Mouse (Mus musculus) midbrain, embryonic 11.5 days (tissue): ENCODE results near the gene Acot5. TPM values are rescaled to one million over a fixed set of nuclear protein-coding genes. Genes with fewer than 3 reads are reported as not detected.
A peak's percentile ranks its signal among the peaks of the same experiment; 100 is the strongest.
"Not testable (repeated sequence)": the region's sequence is repeated elsewhere in the genome, so short reads cannot be mapped to it uniquely, and the experiment has no call there.

Experiments used
- ATAC-seq: fragments of 200-750 bp; cut with Nextera tagmentation; 2 replicates; pipeline ENCODE4 v1.8.0; 2017; ENCODE audit warnings: moderate TSS enrichment, moderate library complexity; ENCODE audit not compliant: low FRiP score
- DNase-seq: peaks from one replicate; pipeline ENCODE4 v3.0.0; 2015; ENCODE audit warnings: low spot score; ENCODE audit errors: missing footprints
- H3K27ac ChIP-seq: fragments of 300-500 bp; sonication (generic); 2 replicates; pipeline ENCODE4 v1.5.1; 2014; ENCODE audit warnings: low read depth, low read length
- H3K27me3 ChIP-seq: fragments of 300-500 bp; sonication (generic); 2 replicates; pipeline ENCODE4 v1.6.1; 2014; ENCODE audit warnings: mild to moderate bottlenecking, low read length, moderate library complexity, mixed read lengths; ENCODE audit not compliant: control insufficient read depth, insufficient read depth
- H3K36me3 ChIP-seq: fragments of 300-500 bp; sonication (generic); 2 replicates; pipeline ENCODE4 v1.6.1; 2014; ENCODE audit warnings: mild to moderate bottlenecking, low read length, moderate library complexity, mixed read lengths; ENCODE audit not compliant: control insufficient read depth, insufficient read depth
- H3K4me1 ChIP-seq: fragments of 300-500 bp; sonication (generic); 2 replicates; pipeline ENCODE4 v1.6.1; 2014; ENCODE audit warnings: low read length; ENCODE audit not compliant: control insufficient read depth, insufficient read depth
- H3K4me2 ChIP-seq: fragments of 300-500 bp; sonication (generic); 2 replicates; pipeline ENCODE4 v1.6.1; 2014; ENCODE audit warnings: mild to moderate bottlenecking, moderate library complexity
- H3K4me3 ChIP-seq: fragments of 300-500 bp; sonication (generic); 2 replicates; pipeline ENCODE4 v1.5.1; 2014; ENCODE audit warnings: low read depth, low read length
- H3K9ac ChIP-seq: fragments of 300-500 bp; sonication (generic); 2 replicates; pipeline ENCODE4 v1.6.1; 2014; ENCODE audit warnings: low read length
- H3K9me3 ChIP-seq: fragments of 300-500 bp; sonication (generic); 2 replicates; pipeline ENCODE4 v1.6.1; 2016; ENCODE audit warnings: low read length; ENCODE audit not compliant: control insufficient read depth
- WGBS: fragments of 180-500 bp; shearing (Covaris S2); extraction: QIAGEN DNeasy Blood & Tissue Kit; methylation state at CpG from one replicate; pipeline ENCODE4 v1.1.7; 2014; 5-methylcytosine and 5-hydroxymethylcytosine counted together
- polyA plus RNA-seq: library from polyadenylated mRNA; unstranded; fragments of >200 nt; fragmentation: Nextera tagmentation; extraction: Ambion mirVana; gene quantifications from 2 replicates; pipeline ENCODE4 v1.2.1, GENCODE M21; 2014

Gene Acot5
- polyA plus RNA-seq, 1 experiment from 2014 or later, result not detected

- peak; percentile 69 for ATAC-seq
- 2% methylated on average over 73 of the region's 80 CpGs for WGBS
- H3K4me1 ChIP-seq, H3K27ac ChIP-seq, H3K9me3 ChIP-seq, H3K27me3 ChIP-seq, H3K36me3 ChIP-seq: not testable (repeated sequence)
- DNase-seq, result peak; percentile 95
- Histone ChIP-seq H3K4me2 (peak within 1 kb of the TSS; percentile 78), H3K9ac (peak within 1 kb of the TSS; percentile 75), H3K4me3 (peak within 1 kb of the TSS; percentile 45)
Measured at GRCm38 (mm10) chr12:84100604-84101492, 31.7 kb downstream of the Acot5 start, which contains the start of gene Acot6. Gene Acot6 (plus strand): TSS chr12:84100654.

- ATAC-seq (no peak), DNase-seq (peak; percentile 88)
- no peaks in the 10 kb centered on the region for H3K4me1 ChIP-seq
- H3K9me3 ChIP-seq, result no peaks in the 10 kb centered on the region
- H3K36me3 ChIP-seq, result no peaks in the 10 kb centered on the region
- H3K4me2 ChIP-seq, result peak overlapping the region; percentile 78
- peak overlapping the region; percentile 45; the same call in 1 of the 2 replicates for H3K4me3 ChIP-seq
- H3K27me3 ChIP-seq, result no peaks in the 10 kb centered on the region
- H3K27ac ChIP-seq, result no peak overlapping the region
- no peak overlapping the region for H3K9ac ChIP-seq
- WGBS, result 69% methylated on average over 2 of the region's 2 CpGs
Measured at GRCm38 (mm10) chr12:84101493-84101845, 32.3 kb downstream of the Acot5 start.

- Histone ChIP-seq H3K4me3 (no peak overlapping the region), H3K27ac (no peak overlapping the region), H3K9ac (no peak overlapping the region), H3K4me2 (no peak overlapping the region), H3K27me3 (no peaks in the 10 kb centered on the region), H3K9me3 (no peaks in the 10 kb centered on the region), H3K4me1 (no peaks in the 10 kb centered on the region), H3K36me3 (no peaks in the 10 kb centered on the region)
- ATAC-seq, result no peak
- no peak for DNase-seq
- WGBS, result 83% methylated on average over 3 of the region's 3 CpGs
Measured at GRCm38 (mm10) chr12:84107012-84107411, 37.9 kb downstream of the Acot5 start.

- no peaks in the 10 kb centered on the region for H3K9me3 ChIP-seq
- no peak overlapping the region for H3K9ac ChIP-seq
- no peak overlapping the region for H3K4me2 ChIP-seq
- H3K27me3 ChIP-seq, result no peaks in the 10 kb centered on the region
- H3K4me1 ChIP-seq, result no peaks in the 10 kb centered on the region
- H3K4me3 ChIP-seq, result no peak overlapping the region
- 64% methylated on average over 1 of the region's 1 CpGs for WGBS
- no peaks in the 10 kb centered on the region for H3K36me3 ChIP-seq
- DNase-seq (peak; percentile 79), ATAC-seq (no peak)
- no peak overlapping the region for H3K27ac ChIP-seq
Measured at GRCm38 (mm10) chr12:84107692-84108091, 38.6 kb downstream of the Acot5 start.

GRCm38 (mm10) chr12:84109924-84110323 is 40.8 kb downstream of the Acot5 start:
- Histone ChIP-seq H3K4me1 (peaks cover 2% of the 10 kb centered on the region), H3K27me3 (no peaks in the 10 kb centered on the region), H3K4me2 (no peak overlapping the region), H3K36me3 (no peaks in the 10 kb centered on the region), H3K9ac (no peak overlapping the region), H3K9me3 (no peaks in the 10 kb centered on the region), H3K27ac (no peak overlapping the region), H3K4me3 (no peak overlapping the region)
- ATAC-seq (no peak), DNase-seq (no peak)
- WGBS, result 68% methylated on average over 1 of the region's 1 CpGs

GRCm38 (mm10) chr12:84110814-84111213 is 41.7 kb downstream of the Acot5 start:
- Histone ChIP-seq H3K4me1 (peaks cover 3% of the 10 kb centered on the region), H3K9me3 (no peaks in the 10 kb centered on the region), H3K36me3 (no peaks in the 10 kb centered on the region), H3K4me3 (no peak overlapping the region), H3K27ac (no peak overlapping the region), H3K9ac (no peak overlapping the region), H3K27me3 (no peaks in the 10 kb centered on the region), H3K4me2 (no peak overlapping the region)
- no peak for ATAC-seq
- WGBS, result 89% methylated on average over 4 of the region's 4 CpGs
- no peak for DNase-seq

- H3K9me3 ChIP-seq, result no peaks in the 10 kb centered on the region
- DNase-seq, result no peak
- 50% methylated on average over 6 of the region's 6 CpGs for WGBS
Measured at GRCm38 (mm10) chr12:84113676-84114075, 44.6 kb downstream of the Acot5 start.

GRCm38 (mm10) chr12:84114153-84114994 is 45.2 kb downstream of the Acot5 start, which contains the start of gene Dnal1:
Gene Dnal1 (plus strand): TSS chr12:84114366.
- Histone ChIP-seq H3K27ac (peak within 1 kb of the TSS; percentile 5; the same call in 1 of the 2 replicates), H3K27me3 (no peaks in the 10 kb centered on the region), H3K4me1 (peaks cover 3% of the 10 kb centered on the region), H3K4me2 (peak within 1 kb of the TSS; percentile 55), H3K36me3 (no peaks in the 10 kb centered on the region), H3K4me3 (peak within 1 kb of the TSS; percentile 82), H3K9ac (peak within 1 kb of the TSS; percentile 74), H3K9me3 (no peaks in the 10 kb centered on the region)
- ATAC-seq (peak; percentile 98), DNase-seq (peak; percentile 99)
- 3% methylated on average over 31 of the region's 35 CpGs for WGBS

More at GRCm38 (mm10) chr12:84113676-84114075, 44.6 kb downstream of the Acot5 start:
- H3K27ac ChIP-seq, result no peak overlapping the region
- H3K4me3 ChIP-seq, result peak overlapping the region; percentile 82; the same call in 1 of the 2 replicates
- peaks cover 3% of the 10 kb centered on the region for H3K4me1 ChIP-seq
- ATAC-seq, result peak; percentile 12; the same call in 1 of the 2 replicates
- peak overlapping the region; percentile 55 for H3K4me2 ChIP-seq
- H3K27me3 ChIP-seq, result no peaks in the 10 kb centered on the region
- no peaks in the 10 kb centered on the region for H3K36me3 ChIP-seq
- H3K9ac ChIP-seq, result no peak overlapping the region
